Mouse (Mus musculus): ENCODE measurements at regions not wholly inside any gene's neighbourhood (a gene's known extent, or its start where the extent isn't known, plus 50 kb on each side); places are given as distances from the start of the nearest gene placed in this dataset.

DNA sequence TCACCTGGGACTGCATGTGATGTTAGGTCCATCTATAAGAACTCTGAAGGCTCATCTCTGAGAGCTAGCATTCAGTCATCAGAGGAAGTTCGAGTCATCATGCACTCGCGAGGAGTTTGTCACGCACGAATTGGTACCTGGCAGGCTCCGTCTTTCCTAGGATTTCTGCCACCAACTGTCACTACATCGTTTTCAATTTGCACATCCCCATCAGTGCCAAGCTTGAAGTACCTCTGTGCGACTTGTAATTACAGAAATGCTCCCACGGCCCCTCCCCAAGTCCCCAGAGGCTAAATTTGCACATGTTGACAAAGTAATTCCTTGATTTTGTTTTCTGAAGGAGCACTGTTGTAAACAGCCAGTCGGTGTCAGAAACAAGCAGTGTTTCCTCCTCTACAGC, 372.2 kb upstream of the Id2 start:
- TF ChIP-seq CTCF (IDR thresholded peaks at IDR 0.05; ENCODE audit: low read depth, low read length) = no peak
- TF ChIP-seq POLR2A (IDR thresholded peaks at IDR 0.05; ENCODE audit: borderline replicate concordance, low read depth, low read length) = no peak

Measured in bone marrow macrophage, adult 2 months (primary cell).